34 mouse cellular contexts compared by ENCODE assay signal in genomic region chr17:48347287-48347686, GRCm38 (mm10). TPM values are rescaled to one million over a fixed set of nuclear protein-coding genes. Genes with fewer than 3 reads are reported as not detected.
A peak's percentile ranks its signal among the peaks of the same experiment; 100 is the strongest.
DNase-seq lines count a peak whose midpoint lies in the region; ATAC-seq and TF ChIP-seq lines count a peak whose summit lies in the region.
"Had no signal": no experiment of that assay in that cellular context is flagged by ENCODE, and none has a peak within 500 bp of the region (broad histone marks: within the 10 kb centered on the region; RNA-seq: fewer than 3 reads in every experiment).

No protein-coding gene starts in this region.

- H3K4me3 ChIP-seq in left cerebral cortex, adult 2 months, result no peak overlapping the region
- H3K4me3 ChIP-seq in heart, embryonic 10.5 days, result no peak overlapping the region
- H3K4me3 ChIP-seq: embryonic facial prominence, embryonic 12.5 days; heart, adult 2 months; heart, embryonic 13.5 days; hindbrain, embryonic 10.5 days; lung, embryonic 15.5 days; midbrain, embryonic 12.5 days; neural tube, embryonic 13.5 days had no signal

- H3K36me3 ChIP-seq in heart, embryonic 10.5 days, result no peaks in the 10 kb centered on the region
- H3K36me3 ChIP-seq: embryonic facial prominence, embryonic 12.5 days; heart, embryonic 13.5 days; hindbrain, embryonic 10.5 days; lung, embryonic 15.5 days; midbrain, embryonic 12.5 days; neural tube, embryonic 13.5 days had no signal

- WGBS in heart, embryonic 10.5 days, result 73% methylated on average over 2 of the region's 2 CpGs

- no peak for TF ChIP-seq CTCF in left cerebral cortex, adult 2 months (IDR thresholded peaks at IDR 0.05)

- peak overlapping the region; percentile 61 for H3K27ac ChIP-seq in left cerebral cortex, adult 2 months
- no peak overlapping the region for H3K27ac ChIP-seq in heart, embryonic 10.5 days
- H3K27ac ChIP-seq: embryonic facial prominence, embryonic 12.5 days; heart, adult 2 months; heart, embryonic 13.5 days; hindbrain, embryonic 10.5 days; lung, embryonic 15.5 days; midbrain, embryonic 12.5 days; neural tube, embryonic 13.5 days had no signal

- no peaks in the 10 kb centered on the region for H3K9me3 ChIP-seq in heart, embryonic 10.5 days
- H3K9me3 ChIP-seq: embryonic facial prominence, embryonic 12.5 days; heart, embryonic 13.5 days; hindbrain, embryonic 10.5 days; lung, embryonic 15.5 days; midbrain, embryonic 12.5 days; neural tube, embryonic 13.5 days had no signal

- peaks cover 8% of the 10 kb centered on the region; the same call in 1 of the 2 replicates for H3K4me1 ChIP-seq in heart, embryonic 10.5 days
- H3K4me1 ChIP-seq: embryonic facial prominence, embryonic 12.5 days; heart, embryonic 13.5 days; hindbrain, embryonic 10.5 days; lung, embryonic 15.5 days; midbrain, embryonic 12.5 days; neural tube, embryonic 13.5 days had no signal

- H3K27me3 ChIP-seq in heart, embryonic 10.5 days (ENCODE audit: insufficient read depth, poor library complexity, severe bottlenecking), result peaks cover 8% of the 10 kb centered on the region; the same call in 1 of the 2 replicates
- H3K27me3 ChIP-seq: embryonic facial prominence, embryonic 12.5 days; heart, embryonic 13.5 days; lung, embryonic 15.5 days; midbrain, embryonic 12.5 days; neural tube, embryonic 13.5 days had no signal

- intact Hi-C loops in left cerebral cortex, adult 2 months (cut with DNase I), result no loop called here
- intact Hi-C loops in left cerebral cortex, postnatal 25 days (cut with DNase I), result loop anchor here (5.0 kb wide), 1 partner anchor 60 kb away; the partner anchor contains the start of gene Nfya

- peak; percentile 85 for ATAC-seq in granulocyte monocyte progenitor cell, adult 5-6 weeks (replicated peaks; ENCODE audit: poor library complexity, severe bottlenecking)
- ATAC-seq in megakaryocyte progenitor cell, adult 5-6 weeks (replicated peaks; ENCODE audit: poor library complexity), result peak; percentile 83
- ATAC-seq: activated CD4-positive, CD25-positive, alpha-beta regulatory T cell, adult 4 months; forebrain, embryonic 14.5 days; hindbrain, embryonic 16.5 days had no signal

- no peak for DNase-seq in left cerebral cortex, adult 2 months (ENCODE audit: extremely low spot score in 1 of 2, low spot score in 2 of 2)
- no peak for DNase-seq in left cerebral cortex, postnatal 25 days (ENCODE audit: low spot score in 2 of 2)
- DNase-seq in MEL-GATA-1-ER (ENCODE audit: extremely low read depth, low read depth), result peak; percentile 59
- no peak for DNase-seq in heart, embryonic 10.5 days (ENCODE audit: low spot score)
- DNase-seq in ovary, adult 18-20 months (ENCODE audit: low spot score), result no peak
- no peak for DNase-seq in thymus, postnatal 10 days (ENCODE audit: low spot score in 2 of 2)
- DNase-seq: adrenal gland, adult 2 months; adrenal gland, postnatal 36 days; cerebellum, adult 11 months; cerebellum, adult 9-10 months; cerebellum, postnatal 36 days; embryo, embryonic 11 days; gastrocnemius, postnatal 25 days; heart, adult 2 months; heart, postnatal 10 days; kidney, adult 2 months; kidney, postnatal 4 days; liver; lung, postnatal 4 days; spleen, adult 18-20 months; thymus, adult 18-20 months; thymus, postnatal 4 days had no signal

RNA-seq across cellular contexts. Expression of gene Trem2, which starts 1.1 kb away (rescaled TPM):
- total RNA-seq in left cerebral cortex, adult 2 months (2021), result 10 to 100 TPM in 1 of 2 experiments, 1 to 10 TPM in 1; 8.3 to 11.0 TPM
- total RNA-seq in left cerebral cortex, postnatal 25 days (2021), result 10 to 100 TPM in 1 of 2 experiments, 1 to 10 TPM in 1; 8.1 to 13.8 TPM
- 2.8 and 6.4 TPM in 2 replicates for total RNA-seq in granulocyte monocyte progenitor cell, adult 5-6 weeks (2014; fragmentation: Nextera tagmentation)
- total RNA-seq in granulocyte monocyte progenitor cell, adult 5-6 weeks (2017), result 3.7 and 4.2 TPM in 2 replicates
- 3.4 and 5.7 TPM in 2 replicates for total RNA-seq in megakaryocyte progenitor cell, adult 5-6 weeks (2015)
- 4.2 and 13.6 TPM in 2 replicates for total RNA-seq in megakaryocyte progenitor cell, adult 5-6 weeks (2017)
- polyA plus RNA-seq in heart, embryonic 10.5 days (2016; fragmentation: Nextera tagmentation; extraction: Ambion mirVana), result 0.36 and 1.2 TPM in 2 replicates
- polyA plus RNA-seq: activated CD4-positive, CD25-positive, alpha-beta regulatory T cell, adult 4 months had no signal

RNA-seq across cellular contexts. Expression of gene Treml1, which starts 12.4 kb away (rescaled TPM):
- total RNA-seq in left cerebral cortex, adult 2 months (2021), result under 1 TPM; 0.42 to 0.43 TPM
- not detected for total RNA-seq in left cerebral cortex, postnatal 25 days (2021)
- total RNA-seq in granulocyte monocyte progenitor cell, adult 5-6 weeks (2014; fragmentation: Nextera tagmentation), result not detected in 2 replicates
- 0.41 TPM in 1 of 2 replicates, not detected in the other for total RNA-seq in granulocyte monocyte progenitor cell, adult 5-6 weeks (2017)
- total RNA-seq in megakaryocyte progenitor cell, adult 5-6 weeks (2015), result 0.24 and 0.62 TPM in 2 replicates
- total RNA-seq in megakaryocyte progenitor cell, adult 5-6 weeks (2017), result not detected in 2 replicates
- polyA plus RNA-seq in heart, embryonic 10.5 days (2016; fragmentation: Nextera tagmentation; extraction: Ambion mirVana), result 3.7 and 6.3 TPM in 2 replicates
- total RNA-seq: layer of hippocampus, postnatal 10 days had no signal
- polyA plus RNA-seq: activated CD4-positive, CD25-positive, alpha-beta regulatory T cell, adult 4 months had no signal

RNA-seq across cellular contexts. Expression of gene B430306N03Rik, which starts 31.3 kb away (rescaled TPM):
- total RNA-seq in left cerebral cortex, adult 2 months (2021), result under 1 TPM in 1 of 2 experiments, not detected in 1; 0.48 TPM
- total RNA-seq in left cerebral cortex, postnatal 25 days (2021), result under 1 TPM; 0.07 to 0.11 TPM
- 3.1 and 8.2 TPM in 2 replicates for total RNA-seq in granulocyte monocyte progenitor cell, adult 5-6 weeks (2014; fragmentation: Nextera tagmentation)
- total RNA-seq in granulocyte monocyte progenitor cell, adult 5-6 weeks (2017), result 3.0 TPM in 2 replicates
- 8.3 and 11.9 TPM in 2 replicates for total RNA-seq in megakaryocyte progenitor cell, adult 5-6 weeks (2015)
- total RNA-seq in megakaryocyte progenitor cell, adult 5-6 weeks (2017), result 2.7 and 4.6 TPM in 2 replicates
- polyA plus RNA-seq in heart, embryonic 10.5 days (2016; fragmentation: Nextera tagmentation; extraction: Ambion mirVana), result 0.13 TPM in 1 of 2 replicates, not detected in the other
- total RNA-seq: gastrocnemius, postnatal 25 days; layer of hippocampus, postnatal 10 days had no signal
- polyA plus RNA-seq: forebrain, embryonic 14.5 days had no signal

RNA-seq across cellular contexts. Expression of gene Treml2, which starts 48.0 kb away (rescaled TPM):
- total RNA-seq in left cerebral cortex, adult 2 months (2021), result under 1 TPM; 0.18 to 0.49 TPM
- total RNA-seq in left cerebral cortex, postnatal 25 days (2021), result under 1 TPM; 0.18 to 0.57 TPM
- 58.2 and 68.7 TPM in 2 replicates for total RNA-seq in granulocyte monocyte progenitor cell, adult 5-6 weeks (2014; fragmentation: Nextera tagmentation)
- 42.5 and 45.8 TPM in 2 replicates for total RNA-seq in granulocyte monocyte progenitor cell, adult 5-6 weeks (2017)
- 42.9 and 54.0 TPM in 2 replicates for total RNA-seq in megakaryocyte progenitor cell, adult 5-6 weeks (2015)
- 43.9 and 50.8 TPM in 2 replicates for total RNA-seq in megakaryocyte progenitor cell, adult 5-6 weeks (2017)
- 0.97 and 1.3 TPM in 2 replicates for polyA plus RNA-seq in heart, embryonic 10.5 days (2016; fragmentation: Nextera tagmentation; extraction: Ambion mirVana)
- polyA plus RNA-seq: forebrain, embryonic 14.5 days; hindbrain, embryonic 16.5 days; neural tube, embryonic 13.5 days had no signal
